Mouse (Mus musculus) brain, embryonic 14.5 days (tissue): ENCODE measurements around the gene Nusap1.

Experiments used
- CTCF ChIP-seq: fragments of 200-500 bp; IDR thresholded peaks from 2 replicates; pipeline ENCODE4 v1.5.1; 2012; ENCODE audit warnings: inconsistent platforms, mild to moderate bottlenecking, moderate library complexity, borderline replicate concordance; ENCODE audit not compliant: insufficient read depth, insufficient read length; ENCODE audit errors: extremely low read depth
- POLR2A ChIP-seq: fragments of 200-500 bp; IDR thresholded peaks from 2 replicates; pipeline ENCODE4 v1.6.1; 2012; ENCODE audit warnings: mild to moderate bottlenecking, inconsistent platforms, borderline replicate concordance; ENCODE audit not compliant: poor library complexity, insufficient read depth, insufficient read length, severe bottlenecking; ENCODE audit errors: extremely low read depth

- no peak for TF ChIP-seq POLR2A
- no peak for TF ChIP-seq CTCF
Measured at GRCm38 (mm10) chr2:119621302-119621701, 3.2 kb downstream of the Nusap1 start.
